Mouse (Mus musculus) spleen, postnatal 4 days (tissue): ENCODE measurements around the gene Esm1.
"Not testable (repeated sequence)": the region's sequence is repeated elsewhere in the genome, so short reads cannot be mapped to it uniquely, and the experiment has no call there.

Experiments
- DNase-seq, 2 experiments: peaks; one replicate each; pipeline ENCODE4 v3.0.0; 2022; ENCODE audit warnings: low spot score in 2 of 2

Esm1 gene

GRCm38 (mm10) chr13:113227666-113228463 is 18.4 kb downstream of the Esm1 start:
- DNase-seq: no peak

GRCm38 (mm10) chr13:113242129-113242528 is 32.7 kb downstream of the Esm1 start:
- DNase-seq: no peak

GRCm38 (mm10) chr13:113245025-113245424 is 35.6 kb downstream of the Esm1 start:
- DNase-seq: no peak

- DNase-seq: not testable (repeated sequence)
Observed at GRCm38 (mm10) chr13:113252580-113252979, 43.1 kb downstream of the Esm1 start.

GRCm38 (mm10) chr13:113256766-113257165 is 47.3 kb downstream of the Esm1 start:
- no peak for DNase-seq

- DNase-seq: no peak
Observed at GRCm38 (mm10) chr13:113257190-113257589, 47.7 kb downstream of the Esm1 start.

GRCm38 (mm10) chr13:113259237-113259636 is 49.8 kb downstream of the Esm1 start:
- no peak for DNase-seq

- no peak for DNase-seq
Observed at GRCm38 (mm10) chr13:113262822-113263221, 53.4 kb downstream of the Esm1 start.

- no peak for DNase-seq
Observed at GRCm38 (mm10) chr13:113265257-113265656, 55.8 kb downstream of the Esm1 start.

- DNase-seq: peak; percentile 45 to 75
Observed at GRCm38 (mm10) chr13:113266495-113266951, 57.1 kb downstream of the Esm1 start.

GRCm38 (mm10) chr13:113267204-113267603 is 57.7 kb downstream of the Esm1 start:
- DNase-seq: no peak
